Mouse (Mus musculus) intestine, embryonic 16.5 days (tissue): ENCODE measurements around the gene Son. TPM values are rescaled to one million over a fixed set of nuclear protein-coding genes. Genes with fewer than 3 reads are reported as not detected.

Experiments
- ATAC-seq: fragments of 200-750 bp; cut with Nextera tagmentation; 2 replicates; pipeline ENCODE4 v1.8.0; 2017; ENCODE audit warnings: moderate TSS enrichment, moderate library complexity
- H3K27ac ChIP-seq: fragments of 300-500 bp; sonication (generic); 2 replicates; pipeline ENCODE4 v1.5.1; 2014; ENCODE audit warnings: mild to moderate bottlenecking, low read length
- H3K27me3 ChIP-seq: fragments of 300-500 bp; sonication (generic); replicated peaks from 2 replicates; pipeline ENCODE4 v1.6.1; 2014; ENCODE audit warnings: low read length, control low read depth, mixed read lengths; ENCODE audit not compliant: control insufficient read depth, insufficient read depth
- H3K36me3 ChIP-seq: fragments of 300-500 bp; sonication (generic); 2 replicates; pipeline ENCODE4 v1.6.1; 2014; ENCODE audit warnings: low read length, control low read depth; ENCODE audit not compliant: control insufficient read depth, insufficient read depth
- H3K4me1 ChIP-seq: fragments of 300-500 bp; sonication (generic); 2 replicates; pipeline ENCODE4 v1.6.1; 2014; ENCODE audit warnings: low read length, control low read depth, mixed read lengths; ENCODE audit not compliant: control insufficient read depth, insufficient read depth
- H3K4me2 ChIP-seq: fragments of 300-500 bp; sonication (generic); 2 replicates; pipeline ENCODE4 v1.6.1; 2014; ENCODE audit warnings: low read depth, low read length, control low read depth
- H3K4me3 ChIP-seq: fragments of 300-500 bp; sonication (generic); 2 replicates; pipeline ENCODE4 v1.5.1; 2014; ENCODE audit warnings: mild to moderate bottlenecking, low read length
- H3K9ac ChIP-seq: fragments of 300-500 bp; sonication (generic); 2 replicates; pipeline ENCODE4 v1.6.1; 2014; ENCODE audit warnings: low read depth, low read length
- H3K9me3 ChIP-seq: fragments of 300-500 bp; sonication (generic); 2 replicates; pipeline ENCODE4 v1.6.1; 2016; ENCODE audit warnings: low read length, control low read depth; ENCODE audit not compliant: control insufficient read depth
- WGBS: fragments of 180-500 bp; shearing (Covaris S2); extraction: QIAGEN DNeasy Blood & Tissue Kit; methylation state at CpG from one replicate; pipeline ENCODE4 v1.1.7; 2014; 5-methylcytosine and 5-hydroxymethylcytosine counted together
- polyA plus RNA-seq: library from polyadenylated mRNA; unstranded; fragments of >200 nt; fragmentation: Nextera tagmentation; extraction: Ambion mirVana; gene quantifications from 2 replicates; pipeline ENCODE4 v1.2.1, GENCODE M21; 2015

Son gene
- polyA plus RNA-seq, 1 experiment from 2014 or later, result 76.6 TPM

DNA sequence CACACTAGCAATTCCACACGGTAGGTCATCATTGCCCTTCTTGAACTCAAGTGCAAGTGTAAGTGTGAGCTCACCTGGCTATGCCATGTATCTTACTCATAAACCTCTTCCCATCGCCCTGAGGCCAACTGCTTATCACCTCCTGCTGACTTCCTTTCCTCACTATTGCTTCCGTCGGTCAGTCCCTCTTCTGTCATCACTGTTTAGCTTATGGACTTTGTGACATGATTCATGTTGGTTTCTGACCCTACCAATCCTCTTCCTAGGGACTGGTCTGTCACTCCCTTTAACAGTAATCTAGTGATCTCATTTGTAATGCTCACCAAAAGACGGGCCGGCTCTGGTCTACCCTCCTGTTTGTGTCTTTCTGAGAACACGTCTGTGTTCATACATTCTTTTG is 62.9 kb downstream of the Son start:
- Histone ChIP-seq H3K9me3 (no peaks in the 10 kb centered on the region), H3K27me3 (no peaks in the 10 kb centered on the region), H3K36me3 (peaks cover 11% of the 10 kb centered on the region), H3K27ac (no peak overlapping the region), H3K4me1 (no peaks in the 10 kb centered on the region), H3K4me3 (no peak overlapping the region), H3K4me2 (no peak overlapping the region), H3K9ac (no peak overlapping the region)
- 70% methylated on average over 7 of the region's 7 CpGs for WGBS
- ATAC-seq, result peak; percentile 69

DNA sequence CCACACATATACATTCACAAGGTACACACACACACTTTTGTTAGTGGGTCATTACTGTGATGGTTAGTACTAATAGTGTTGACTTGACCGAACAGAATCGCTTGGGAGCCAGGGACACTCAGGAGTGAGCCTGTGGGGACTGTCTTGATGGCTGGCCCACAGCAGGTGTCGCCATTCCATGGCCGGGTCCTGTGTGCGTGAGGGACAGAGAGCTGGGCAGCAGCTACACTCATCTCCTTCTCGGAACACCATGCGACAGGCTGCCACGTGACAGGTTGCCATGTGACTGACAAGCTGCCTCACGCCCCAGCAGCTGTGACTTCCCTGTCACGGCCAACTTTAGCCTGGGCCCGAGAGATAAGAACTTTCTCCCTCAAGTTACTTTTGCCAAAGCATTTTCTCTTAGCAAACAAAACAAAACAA is 69.6 kb downstream of the Son start:
- Histone ChIP-seq H3K27me3 (no peaks in the 10 kb centered on the region), H3K9ac (no peak overlapping the region), H3K9me3 (no peaks in the 10 kb centered on the region), H3K36me3 (peaks cover 17% of the 10 kb centered on the region), H3K4me3 (no peak overlapping the region), H3K4me1 (no peaks in the 10 kb centered on the region), H3K27ac (no peak overlapping the region), H3K4me2 (no peak overlapping the region)
- WGBS, result 77% methylated on average over 11 of the region's 11 CpGs
- peak; percentile 82 for ATAC-seq

DNA sequence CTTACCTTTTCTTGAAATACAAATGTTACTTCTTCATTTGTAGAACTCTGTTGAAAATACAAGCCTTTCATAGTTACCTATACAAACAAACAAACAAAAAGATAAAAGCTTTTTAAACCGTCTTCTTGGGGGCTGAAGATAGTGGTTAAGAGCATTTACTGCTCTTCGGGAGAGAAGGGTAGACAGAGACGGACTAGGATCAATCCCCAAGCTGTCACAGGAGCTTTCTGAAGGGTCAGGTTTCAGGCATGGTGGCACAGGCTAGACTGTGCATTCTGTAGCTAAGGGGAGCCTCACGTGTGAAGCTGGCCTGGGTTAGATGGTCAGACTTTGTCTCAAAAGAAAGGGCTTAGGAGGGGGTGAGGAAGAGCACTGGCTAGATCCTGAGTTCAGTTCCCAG is 70.1 kb downstream of the Son start:
- 82% methylated on average over 4 of the region's 4 CpGs for whole genome bisulfite sequencing
- no peaks in the 10 kb centered on the region for H3K4me1 ChIP-seq
- no peak overlapping the region for H3K4me2 ChIP-seq
- ATAC-seq, result no peak
- peaks cover 17% of the 10 kb centered on the region for H3K36me3 ChIP-seq
- no peak overlapping the region for H3K9ac ChIP-seq
- no peak overlapping the region for H3K27ac ChIP-seq
- no peaks in the 10 kb centered on the region for H3K9me3 ChIP-seq
- H3K27me3 ChIP-seq, result no peaks in the 10 kb centered on the region
- H3K4me3 ChIP-seq, result no peak overlapping the region

DNA sequence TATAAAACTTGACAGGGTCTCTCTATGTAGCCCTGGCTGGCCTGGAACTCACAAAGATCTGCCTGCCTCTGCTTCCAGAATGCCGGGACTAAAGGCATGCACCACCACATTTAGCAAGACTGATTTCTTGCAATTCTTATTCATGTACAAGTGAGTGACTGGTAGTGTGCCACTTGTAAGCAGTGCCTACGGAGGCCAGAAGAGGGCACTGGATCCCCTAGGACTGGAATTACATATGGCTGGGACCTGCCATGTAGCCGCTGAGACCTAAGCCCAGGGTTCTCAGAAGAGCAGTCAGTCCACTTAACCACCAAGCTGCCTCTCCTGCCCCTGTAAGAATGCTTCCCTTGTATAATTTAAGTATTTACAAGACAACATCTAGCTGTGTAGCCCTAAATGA is 76.9 kb downstream of the Son start:
- Histone ChIP-seq H3K4me1 (peaks cover 11% of the 10 kb centered on the region), H3K9ac (no peak overlapping the region), H3K9me3 (no peaks in the 10 kb centered on the region), H3K4me3 (no peak overlapping the region), H3K27ac (no peak overlapping the region), H3K36me3 (0 out of 2 replicates have a peak, but pooled peaks cover 5% of the 10 kb centered on the region), H3K27me3 (no peaks in the 10 kb centered on the region), H3K4me2 (no peak overlapping the region)
- ATAC-seq, result no peak
- 49% methylated on average over 3 of the region's 3 CpGs for WGBS

DNA sequence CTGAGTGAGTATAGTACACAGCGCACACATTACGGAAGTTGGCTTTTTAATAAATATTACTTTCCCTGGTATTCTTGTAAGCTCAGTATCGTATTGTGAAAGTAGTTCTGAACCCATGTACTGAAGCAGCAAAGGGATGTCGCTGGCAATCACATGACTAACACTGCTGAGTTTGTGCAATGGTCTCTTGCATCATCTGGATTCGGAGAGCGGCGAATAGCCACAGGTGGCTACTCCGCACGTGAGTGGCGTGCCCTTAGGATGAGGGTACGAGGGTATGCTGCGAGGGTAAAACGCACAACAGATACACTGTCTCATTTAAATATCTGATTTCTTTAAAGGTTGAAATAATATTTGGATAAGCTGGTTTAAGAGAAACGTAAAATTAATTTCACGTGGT is 80.1 kb downstream of the Son start:
- Histone ChIP-seq H3K9ac (0 out of 2 replicates have a peak overlapping the region, but pooled peaks have one; percentile 14), H3K4me3 (peak overlapping the region; percentile 90)

DNA sequence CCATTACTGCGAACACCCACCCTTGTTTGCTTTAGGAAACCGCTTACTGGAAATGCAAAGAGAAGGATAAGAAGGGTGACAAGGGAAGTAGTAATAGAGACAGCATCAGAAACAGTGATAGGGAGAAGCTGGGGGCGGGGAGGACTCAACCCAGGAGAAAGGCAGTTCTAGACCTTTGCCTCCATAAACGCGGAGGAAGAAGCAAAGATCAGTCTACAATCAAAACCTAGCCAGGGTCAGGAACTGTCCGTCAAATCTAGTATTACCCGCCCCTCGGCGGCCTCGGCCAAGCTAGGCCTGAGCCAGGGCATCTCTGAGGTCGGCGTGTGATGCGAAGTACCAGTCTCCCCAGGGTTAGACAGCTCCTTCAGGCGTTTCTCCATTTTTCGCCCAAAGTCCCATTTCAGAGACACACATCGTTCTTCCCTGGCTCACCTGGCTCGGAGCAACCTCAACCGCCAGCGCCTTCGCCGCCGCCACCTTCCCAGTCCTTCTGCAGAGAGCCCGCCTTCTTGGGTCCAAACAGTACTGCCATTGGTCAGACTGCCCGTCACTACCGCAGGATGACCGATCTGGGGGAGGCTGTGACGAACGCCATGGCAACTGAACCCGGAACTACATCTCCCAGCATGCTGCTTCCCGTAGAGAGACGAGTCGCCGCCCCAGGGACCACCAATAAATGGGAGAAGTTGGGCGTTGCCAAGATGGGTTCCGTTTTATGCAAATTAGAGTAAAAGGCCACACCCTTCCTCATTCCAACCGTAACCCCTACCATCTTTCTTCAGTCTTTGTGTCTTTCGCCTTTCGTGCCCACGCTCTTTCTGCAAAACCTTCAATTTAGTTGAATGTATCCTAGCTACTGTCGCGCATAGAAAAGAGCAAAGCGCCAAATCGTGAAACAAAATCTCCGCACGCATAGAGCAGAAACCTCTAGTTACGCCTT is 81.1 kb downstream of the Son start, which contains the start of gene Cryzl1:
Gene Cryzl1 (minus strand): TSS at position 853 of the 943 bp plus-strand sequence.
- Histone ChIP-seq H3K9ac (peak within 1 kb of the TSS; percentile 87), H3K4me1 (peaks cover 16% of the 10 kb centered on the region), H3K27ac (peak within 1 kb of the TSS; percentile 93), H3K27me3 (no peaks in the 10 kb centered on the region), H3K4me3 (peak within 1 kb of the TSS; percentile 90), H3K4me2 (peak within 1 kb of the TSS; percentile 77), H3K9me3 (no peaks in the 10 kb centered on the region), H3K36me3 (no peaks in the 10 kb centered on the region)
- peak; percentile 97 for ATAC-seq
- WGBS, result under 1% methylated on average over 46 of the region's 46 CpGs

More for the DNA sequence above, 80.1 kb downstream of the Son start:
- Histone ChIP-seq H3K27ac (peak overlapping the region; percentile 93), H3K4me1 (peaks cover 16% of the 10 kb centered on the region), H3K36me3 (no peaks in the 10 kb centered on the region), H3K9me3 (no peaks in the 10 kb centered on the region), H3K27me3 (no peaks in the 10 kb centered on the region), H3K4me2 (peak overlapping the region; percentile 64)
- no peak for ATAC-seq
- 80% methylated on average over 15 of the region's 15 CpGs for WGBS

Other genes with a start within 250 kb of the Son start
- gene Il10rb, start 241.3 kb upstream of the Son start, polyA plus RNA-seq, result 103 and 120 TPM in 2 replicates
- gene Ifnar1, start 162.3 kb upstream of the Son start, polyA plus RNA-seq, result 39.4 and 39.5 TPM in 2 replicates
- 116 and 117 TPM in 2 replicates for gene Ifngr2, start 100.4 kb upstream of the Son start, polyA plus RNA-seq
- 33.8 and 34.3 TPM in 2 replicates for gene Tmem50b, start 49.7 kb upstream of the Son start, polyA plus RNA-seq
- gene Dnajc28, start 28.5 kb upstream of the Son start, polyA plus RNA-seq, result 2.8 TPM in 2 replicates
- gene Gart, start 554 bp upstream of the Son start, polyA plus RNA-seq, result 85.2 and 99.7 TPM in 2 replicates
- 12.0 and 12.2 TPM in 2 replicates for gene Donson, start 41.3 kb downstream of the Son start, polyA plus RNA-seq
- 66.9 and 69.4 TPM in 2 replicates for gene Cryzl1, start 81.5 kb downstream of the Son start, polyA plus RNA-seq
- gene Itsn1, start 81.8 kb downstream of the Son start, polyA plus RNA-seq, result 10.5 and 13.1 TPM in 2 replicates